Mouse (Mus musculus): ENCODE measurements at regions not wholly inside any gene's neighbourhood (a gene's known extent, or its start where the extent isn't known, plus 50 kb on each side); places are given as distances from the start of the nearest gene placed in this dataset.

DNA sequence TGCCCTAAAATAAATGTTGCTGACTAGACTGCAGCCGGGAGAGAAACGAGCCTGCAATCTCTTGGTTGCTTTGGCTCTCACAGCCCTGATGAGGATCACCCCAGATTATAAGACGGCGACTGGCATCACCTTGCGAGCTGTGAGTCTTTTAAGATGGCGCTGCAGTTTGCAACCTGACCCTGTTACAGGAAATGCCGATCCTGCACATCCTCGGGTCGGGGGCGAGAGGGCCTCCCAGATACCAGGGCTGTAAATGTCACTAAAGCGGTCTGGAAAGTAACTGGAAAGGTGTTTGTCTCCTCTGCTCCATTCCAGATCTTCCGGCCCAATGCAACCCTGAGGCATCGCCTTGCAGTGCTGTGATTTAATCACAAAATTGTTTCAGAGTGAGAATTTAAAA, 53.4 kb downstream of the Cartpt start:
- DNase-seq (ENCODE audit: low read depth, low spot score): no peak

DNA sequence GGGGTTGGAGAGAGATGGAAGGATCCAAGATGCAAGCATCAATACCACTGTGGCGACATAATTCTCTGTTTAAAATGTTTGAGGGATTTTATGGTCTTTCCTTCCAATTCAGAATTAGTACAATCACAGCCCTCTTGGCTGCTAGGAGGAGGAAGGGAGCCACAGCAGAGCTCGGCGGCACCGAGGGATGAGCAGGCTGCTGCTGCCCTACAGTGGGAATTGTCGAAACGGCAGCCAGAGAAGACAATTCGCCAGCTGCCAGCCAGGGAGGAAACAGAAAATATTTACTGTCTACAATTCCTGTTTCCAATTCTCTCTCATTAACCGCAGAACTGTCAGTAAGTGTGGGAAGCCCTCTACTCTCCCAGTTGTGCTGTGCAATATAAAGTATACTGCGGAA, 58.3 kb downstream of the Cartpt start:
- DNase-seq (ENCODE audit: low read depth, low spot score): no peak

- no peak for DNase-seq (ENCODE audit: low read depth, low spot score)
These were observed 61.4 kb downstream of the Cartpt start for GRCm38 (mm10) chr13:99839446-99839845.

DNA sequence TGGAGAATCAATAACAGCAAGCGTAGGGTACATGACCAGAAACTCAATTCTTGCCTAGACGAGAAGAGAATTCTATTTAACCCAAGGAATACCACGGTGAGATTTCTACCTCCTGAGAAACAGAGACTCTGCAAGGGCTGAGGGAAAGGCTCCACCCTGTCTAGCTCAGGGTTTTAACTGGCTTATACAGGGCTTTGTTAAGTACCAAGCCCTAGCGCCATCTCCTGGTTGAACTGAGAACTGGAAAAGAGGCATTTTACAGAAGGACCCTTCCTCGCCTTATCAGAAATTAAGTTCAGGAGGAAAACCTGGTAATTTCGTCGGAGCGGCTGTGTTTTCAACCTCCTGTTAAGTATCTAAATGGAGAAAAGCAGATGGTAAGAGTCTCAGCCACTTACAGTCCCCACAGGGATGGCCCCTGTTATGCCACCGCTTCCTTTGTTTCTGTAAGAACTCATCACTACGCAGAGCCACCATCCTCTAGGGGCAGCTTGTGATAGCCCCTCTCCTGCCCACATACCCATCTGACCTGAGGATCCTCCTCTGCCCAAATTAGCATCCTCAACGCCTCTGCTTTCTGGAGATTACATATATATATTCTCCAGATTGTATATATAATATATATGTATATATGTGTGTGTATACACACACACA, 63.0 kb downstream of the Cartpt start:
- DNase-seq (ENCODE audit: low read depth, low spot score): peak; percentile 22

DNA sequence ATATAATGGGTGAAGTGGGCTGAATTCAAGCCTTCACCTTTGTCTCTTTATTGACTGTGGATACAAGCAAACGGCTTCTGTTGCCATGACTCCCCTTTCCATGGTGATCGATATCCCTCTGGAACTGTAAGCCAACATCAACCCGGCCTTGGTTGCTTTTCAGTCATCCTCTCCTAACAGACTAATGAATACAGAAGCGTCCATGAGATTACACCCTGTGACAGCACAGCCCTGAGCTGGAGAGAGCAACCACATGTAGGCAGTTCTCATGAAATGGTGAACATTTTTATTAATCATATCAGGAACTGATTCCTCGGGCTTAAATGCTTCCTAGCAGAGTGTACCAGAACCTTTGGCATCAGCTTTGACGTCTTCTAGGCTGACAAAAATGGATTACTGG, 63.7 kb downstream of the Cartpt start:
- DNase-seq (ENCODE audit: low read depth, low spot score): no peak

GRCm38 (mm10) chr13:99836586-99836985, 64.3 kb downstream of the Cartpt start:
- DNase-seq (ENCODE audit: low read depth, low spot score): no peak

GRCm38 (mm10) chr13:99835518-99835917, 65.4 kb downstream of the Cartpt start:
- DNase-seq (ENCODE audit: low read depth, low spot score): no peak

GRCm38 (mm10) chr13:99830080-99830724, 70.7 kb downstream of the Cartpt start:
- no peak for DNase-seq (ENCODE audit: low read depth, low spot score)

- DNase-seq (ENCODE audit: low read depth, low spot score): no peak
These were observed 73.3 kb downstream of the Cartpt start for GRCm38 (mm10) chr13:99827573-99827972.

GRCm38 (mm10) chr13:99824625-99825024, 76.3 kb downstream of the Cartpt start:
- no peak for DNase-seq (ENCODE audit: low read depth, low spot score)

- no peak for DNase-seq (ENCODE audit: low read depth, low spot score)
These were observed 84.2 kb downstream of the Cartpt start for GRCm38 (mm10) chr13:99816666-99817065.

DNA sequence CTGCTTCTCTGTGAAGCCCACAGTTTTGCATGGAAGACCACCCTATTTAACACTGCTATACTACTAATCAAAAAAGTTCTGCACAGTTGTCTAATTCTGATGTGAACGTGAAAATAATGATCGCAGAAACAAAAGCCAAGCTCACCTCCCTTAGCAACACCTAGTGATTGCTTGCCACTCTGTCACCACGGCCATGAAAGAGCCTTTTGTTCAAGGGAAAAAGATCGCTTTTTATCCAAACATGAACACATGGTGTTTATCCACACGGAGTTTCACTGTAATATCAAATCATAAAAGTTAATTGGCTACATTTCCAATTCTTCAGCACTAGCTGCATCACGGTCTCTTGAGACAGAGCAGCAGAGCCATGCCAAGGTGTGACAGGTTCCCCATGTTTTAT, 85.1 kb downstream of the Cartpt start:
- DNase-seq (ENCODE audit: low read depth, low spot score): no peak

DNA sequence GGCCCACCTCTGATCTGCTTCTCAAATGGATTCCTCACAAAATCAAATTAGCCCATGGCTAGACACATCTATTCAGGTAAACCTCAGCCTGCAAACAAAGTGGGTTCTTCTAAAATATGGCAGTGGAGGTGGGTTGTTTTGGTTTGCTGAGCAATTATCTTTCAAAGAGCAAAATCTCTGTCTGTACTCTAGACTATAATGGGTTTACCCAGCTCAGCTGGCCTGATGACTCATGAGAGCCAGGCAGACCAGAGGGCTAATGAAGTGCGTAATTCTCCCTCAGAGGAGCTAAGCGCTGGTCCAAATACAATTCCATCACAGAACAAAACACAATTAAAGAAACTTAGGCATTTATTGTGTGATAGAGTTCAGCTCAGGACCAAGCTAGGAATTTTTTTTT, 86.1 kb downstream of the Cartpt start:
- no peak for DNase-seq (ENCODE audit: low read depth, low spot score)

- no peak for DNase-seq (ENCODE audit: low read depth, low spot score)
These were observed 86.8 kb downstream of the Cartpt start for GRCm38 (mm10) chr13:99814033-99814556.

GRCm38 (mm10) chr13:99794448-99794847, 106.4 kb downstream of the Cartpt start:
- no peak for DNase-seq (ENCODE audit: low read depth, low spot score)

DNA sequence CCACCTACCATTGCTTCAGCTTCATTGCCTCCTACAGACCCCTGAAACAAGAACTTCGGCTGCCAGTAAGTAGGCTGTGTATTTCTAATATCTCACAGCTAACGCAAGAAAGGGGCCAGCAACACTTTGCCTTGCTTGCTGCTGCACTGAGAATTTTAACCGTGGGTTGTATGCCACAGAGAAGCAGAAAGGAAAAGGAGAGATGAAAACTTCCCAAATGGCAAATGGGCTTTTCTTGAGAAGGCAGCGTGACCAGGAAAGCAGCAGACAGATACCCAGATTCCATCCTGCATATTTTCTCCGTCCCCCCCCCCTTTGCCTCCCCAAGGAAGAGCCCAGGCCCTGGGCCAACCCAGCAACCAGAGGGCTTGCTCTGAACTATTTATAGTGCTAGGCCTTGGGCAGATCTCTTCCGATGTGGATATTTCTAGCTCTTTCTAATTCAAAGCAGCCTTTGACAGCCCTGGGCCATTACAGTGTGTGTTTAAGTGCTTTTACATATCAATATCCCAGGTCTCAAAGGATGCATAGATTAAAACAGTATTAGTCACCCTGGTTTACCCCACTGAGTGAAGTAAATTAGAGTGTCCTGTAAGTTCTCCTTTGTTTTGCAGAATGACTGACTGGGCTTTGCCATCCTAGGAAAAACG, 107.0 kb downstream of the Cartpt start:
- no peak for DNase-seq (ENCODE audit: low read depth, low spot score)

DNA sequence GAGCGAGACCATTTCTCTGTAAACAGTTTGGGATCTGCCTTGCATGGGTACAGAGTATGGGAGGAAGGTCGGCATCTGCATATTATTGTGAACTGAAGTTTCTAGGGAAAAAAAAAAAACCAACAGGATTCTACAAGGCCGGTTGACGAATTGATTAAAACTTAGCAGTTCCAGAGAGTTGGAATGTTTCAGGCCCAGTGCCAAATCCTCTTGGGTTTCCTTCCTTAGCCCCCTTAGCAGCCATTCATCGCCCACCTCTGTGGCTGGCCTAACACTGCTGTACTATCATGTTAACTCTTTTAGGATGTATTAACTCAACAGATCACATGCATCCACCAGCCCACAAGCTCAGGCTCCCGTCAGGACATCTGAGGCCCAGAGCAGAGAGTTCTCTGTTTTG, 107.9 kb downstream of the Cartpt start:
- no peak for DNase-seq (ENCODE audit: low read depth, low spot score)

- DNase-seq (ENCODE audit: low read depth, low spot score): peak; percentile 16
These were observed 109.9 kb downstream of the Cartpt start for GRCm38 (mm10) chr13:99790951-99791350.

GRCm38 (mm10) chr13:99787760-99788159, 113.1 kb downstream of the Cartpt start:
- DNase-seq (ENCODE audit: low read depth, low spot score): no peak

GRCm38 (mm10) chr13:99785427-99785826, 115.5 kb downstream of the Cartpt start:
- no peak for DNase-seq (ENCODE audit: low read depth, low spot score)

GRCm38 (mm10) chr13:99784314-99784713, 116.6 kb downstream of the Cartpt start:
- DNase-seq (ENCODE audit: low read depth, low spot score): no peak

DNA sequence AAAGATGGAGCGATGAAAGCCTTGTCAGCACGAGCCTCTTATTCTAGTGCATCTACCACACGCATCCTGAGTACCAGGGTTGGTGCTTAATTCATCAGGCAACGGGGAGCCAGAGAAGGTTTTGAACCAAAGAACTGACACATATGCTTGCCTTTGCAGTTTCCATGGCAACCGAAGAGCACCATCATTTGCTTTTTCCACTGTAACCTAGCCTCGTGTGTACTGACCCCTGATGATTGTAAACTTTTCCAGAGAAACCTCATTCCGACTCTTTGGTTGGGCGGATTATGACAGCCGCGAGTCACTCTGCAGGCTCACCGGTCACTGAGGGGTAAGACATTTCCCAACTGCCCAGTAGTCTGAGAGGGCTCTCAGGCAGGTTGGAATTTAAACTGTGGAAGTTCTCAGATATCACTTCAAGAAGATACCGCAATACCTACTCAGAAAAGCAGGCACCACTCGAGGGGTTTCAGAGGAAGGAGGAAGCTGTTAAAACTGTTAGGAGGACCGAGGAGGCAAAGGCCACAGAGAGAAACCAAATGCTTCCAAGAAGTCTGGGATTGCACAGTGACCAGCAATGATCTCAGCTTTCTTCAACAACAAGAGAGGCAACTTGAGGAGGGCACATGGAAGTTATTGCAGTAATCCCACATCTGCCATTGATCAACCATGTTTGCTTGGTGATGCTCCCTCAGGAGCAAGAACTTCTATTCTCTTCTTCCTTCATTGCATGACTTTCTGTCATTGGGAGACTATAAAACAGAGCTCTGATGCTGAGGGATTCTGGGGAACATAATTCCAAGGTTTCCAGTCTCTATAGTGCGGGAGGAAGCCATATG, 117.8 kb downstream of the Cartpt start:
- no peak for DNase-seq (ENCODE audit: low read depth, low spot score)
